Mouse (Mus musculus): ENCODE measurements around the gene Golga1. TPM values are rescaled to one million over a fixed set of nuclear protein-coding genes. Genes with fewer than 3 reads are reported as not detected.

Golga1 gene
- total RNA-seq, 4 experiments from 2014 or later: 12.0 to 15.7 (median 14.1) TPM

DNA sequence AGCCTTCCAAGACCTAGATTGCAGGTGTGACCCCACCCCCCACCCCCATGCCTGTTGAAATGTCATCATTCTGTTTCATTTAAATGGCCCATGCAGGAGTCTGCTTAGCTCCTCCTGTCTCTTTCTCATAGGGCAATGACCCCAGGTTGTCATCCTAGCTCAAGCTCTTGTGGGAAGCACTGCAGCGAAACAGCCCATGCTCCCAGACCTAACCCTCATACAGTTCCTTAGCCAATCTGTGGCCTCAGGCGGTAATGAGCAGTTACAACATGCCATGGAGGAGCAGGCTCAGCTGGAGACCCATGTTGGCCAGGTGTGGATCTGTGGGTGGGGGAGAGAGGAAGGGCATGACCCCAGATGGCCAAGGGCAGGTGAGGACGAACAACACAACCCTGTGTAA, 90.2 kb downstream of the Golga1 start:
- DNase-seq (ENCODE audit: low spot score): no peak

DNA sequence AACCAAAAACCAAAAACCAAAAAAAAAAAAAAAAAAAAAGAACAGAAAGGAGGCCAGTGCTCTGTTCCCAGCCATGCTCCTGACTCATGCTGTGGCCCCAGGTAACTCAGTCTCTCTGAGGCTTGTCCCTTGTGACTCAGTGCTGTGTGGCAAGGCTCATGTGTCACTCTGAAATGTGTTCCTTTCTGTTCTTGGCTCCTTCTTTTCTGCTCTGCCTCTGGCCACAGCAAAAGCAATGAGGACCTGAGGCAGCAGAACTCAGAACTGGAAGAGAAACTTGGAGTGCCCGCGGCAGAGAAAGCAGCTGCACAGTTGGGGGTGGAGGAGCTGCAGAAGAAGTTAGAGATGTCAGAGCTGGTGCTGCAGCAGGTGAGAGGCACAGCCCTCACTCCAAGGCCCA, 91.2 kb downstream of the Golga1 start:
- no peak for DNase-seq (ENCODE audit: low spot score)

DNA sequence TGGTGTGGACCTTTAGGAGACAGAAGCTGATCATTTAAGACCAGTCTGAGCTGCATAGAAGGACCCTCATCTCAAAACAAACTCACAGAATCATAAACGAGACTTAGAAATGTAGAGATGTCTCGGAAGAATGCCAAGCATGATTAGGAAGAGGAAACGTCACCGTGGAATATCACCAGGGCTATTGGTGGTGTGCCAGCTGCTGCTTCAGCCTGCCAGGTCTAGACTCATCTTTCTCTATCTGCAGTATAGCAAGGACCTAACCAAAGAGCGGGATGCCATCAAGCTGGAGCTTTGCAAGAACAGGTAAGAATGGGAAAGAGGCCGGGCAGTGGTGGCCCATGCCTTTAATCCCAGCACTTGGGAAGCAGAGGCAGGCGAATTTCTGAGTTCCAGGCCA, 91.6 kb downstream of the Golga1 start:
- DNase-seq (ENCODE audit: low spot score): no peak

DNA sequence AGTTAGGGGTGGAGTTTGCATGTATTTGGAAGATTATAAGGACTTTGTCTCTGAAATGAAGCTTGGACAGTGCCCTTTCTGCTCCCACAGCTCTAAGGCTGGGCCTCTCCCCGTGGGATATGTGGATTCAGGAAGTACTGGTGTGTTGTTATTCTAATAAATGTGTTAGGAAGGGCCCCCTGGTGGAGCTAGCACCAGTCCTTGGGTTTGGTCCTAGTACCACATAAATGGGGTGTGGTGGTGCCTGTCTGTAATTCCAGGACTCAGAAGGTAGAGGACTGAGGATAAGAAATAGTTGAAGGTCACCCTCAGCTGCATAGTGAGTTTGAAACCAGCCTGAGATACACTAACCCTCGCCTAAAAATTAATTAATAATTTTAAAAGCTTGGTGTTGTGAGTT, 92.1 kb downstream of the Golga1 start:
- no peak for DNase-seq (ENCODE audit: low spot score)

DNA sequence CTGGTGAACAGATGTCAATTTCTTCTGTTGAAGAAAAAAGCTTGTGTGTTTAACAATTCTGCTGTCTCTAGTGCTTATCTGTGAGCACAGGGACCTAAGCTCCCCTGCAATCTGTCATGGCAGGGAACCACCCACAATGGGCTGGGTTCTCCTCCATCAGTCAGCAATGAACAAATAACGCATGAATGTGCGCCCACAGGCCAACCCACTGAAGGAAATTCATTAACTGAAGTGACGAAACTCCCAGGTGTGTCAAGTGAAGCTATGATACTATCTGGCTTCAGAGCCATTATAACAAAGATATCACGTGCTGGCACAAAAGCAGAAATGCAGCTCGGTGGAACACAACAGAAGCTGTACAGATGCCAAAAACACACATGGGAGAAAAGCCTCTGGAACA, 95.3 kb downstream of the Golga1 start:
- DNase-seq (ENCODE audit: low spot score): no peak

DNA sequence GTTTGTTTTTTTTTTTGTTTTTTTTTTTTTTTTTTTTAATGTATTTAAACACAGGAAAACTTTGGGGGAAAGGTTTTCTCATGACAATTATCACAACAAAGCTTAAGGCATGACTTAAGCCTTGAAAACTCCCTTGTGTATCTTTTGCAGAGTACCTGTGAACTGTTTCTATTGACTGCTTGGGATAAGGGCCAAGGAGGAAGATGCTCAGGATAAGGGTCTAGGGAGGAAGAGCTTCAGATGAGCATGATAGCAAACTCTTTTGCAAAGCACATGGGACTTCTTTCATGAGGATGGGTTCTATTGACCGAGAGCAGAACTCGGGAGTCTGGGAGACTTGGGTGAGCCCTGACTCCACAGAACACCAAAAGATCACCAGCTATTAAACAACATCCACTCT, 95.7 kb downstream of the Golga1 start:
- DNase-seq (ENCODE audit: low spot score): no peak

Other genes starting within 250 kb of the Golga1 start
- 1 to 10 TPM; 1.2 to 2.2 (median 1.9) TPM for gene Nr6a1, start 137.9 kb downstream of the Golga1 start, total RNA-seq (2022)
- gene Olfml2a, start 133.6 kb downstream of the Golga1 start, total RNA-seq (2022): 1 to 10 TPM; 3.2 to 3.9 (median 3.6) TPM
- under 1 TPM; 0.09 to 0.22 (median 0.13) TPM for gene Wdr38, start 68.1 kb downstream of the Golga1 start, total RNA-seq (2022)
- gene Arpc5l, start 60.2 kb downstream of the Golga1 start, total RNA-seq (2022): 100 to 1,000 TPM in 3 of 4 experiments, 10 to 100 TPM in 1; 90.3 to 125 (median 106) TPM
- 100 to 1,000 TPM; 299 to 346 (median 322) TPM for gene Rpl35, start 59.9 kb downstream of the Golga1 start, total RNA-seq (2022)
- gene Scai, start 125.2 kb upstream of the Golga1 start, total RNA-seq (2022): 1 to 10 TPM; 4.2 to 5.2 (median 4.3) TPM
- 10 to 100 TPM; 51.1 to 59.4 (median 53.5) TPM for gene Ppp6c, start 160.9 kb upstream of the Golga1 start, total RNA-seq (2022)